Mouse (Mus musculus) layer of hippocampus, adult 18-20 months (tissue): ENCODE measurements around the gene Mrpl24. TPM values are rescaled to one million over a fixed set of nuclear protein-coding genes. Genes with fewer than 3 reads are reported as not detected.

Experiments used
- DNase-seq, 2 experiments: peaks; one replicate each; pipeline ENCODE4 v3.0.0; 2022; ENCODE audit warnings: low spot score in 2 of 2
- total RNA-seq, 2 experiments: library from RNA; stranded (reverse); gene quantifications; 2 replicates each; pipeline ENCODE4 v1.2.3; 2021

The Mrpl24 gene
- total RNA-seq, 2 experiments from 2014 or later = 52.3 to 55.2 TPM

DNA sequence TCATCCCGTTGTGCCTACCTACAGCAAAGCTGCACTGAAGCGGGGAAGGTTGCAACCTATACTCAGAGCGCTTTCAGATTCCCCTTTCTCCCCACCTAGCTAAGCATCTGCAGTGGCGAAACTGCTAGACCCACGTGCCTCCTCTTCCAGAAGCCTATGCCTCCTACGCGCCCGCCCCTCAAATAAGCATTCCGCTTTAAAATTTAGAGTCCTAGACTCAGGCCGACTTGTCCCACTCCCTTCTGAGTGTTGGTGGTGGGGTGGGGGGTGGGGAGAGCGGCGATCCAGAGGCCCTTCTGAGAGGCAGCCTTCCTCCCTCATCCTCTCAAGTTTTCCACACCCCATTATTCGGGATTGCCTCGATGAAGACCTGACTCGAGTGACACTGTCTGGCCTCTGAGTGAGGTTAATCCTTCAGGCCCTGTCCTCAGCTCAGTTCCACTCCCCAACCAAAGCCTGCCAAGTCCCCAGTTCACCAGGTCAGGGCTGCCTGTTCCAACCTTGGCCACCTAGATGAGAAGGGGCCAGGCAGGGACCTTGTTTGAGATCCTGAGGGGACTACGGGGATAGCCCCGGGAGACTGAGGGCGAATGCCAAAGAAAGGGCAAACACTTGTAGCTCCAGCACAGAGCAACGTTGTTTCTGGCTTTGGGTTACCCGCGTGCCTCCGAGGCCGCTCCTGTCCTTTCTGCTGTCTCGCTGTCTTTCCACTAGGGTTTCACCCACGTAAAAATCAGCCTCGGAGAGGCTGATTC is 27.9 kb downstream of the Mrpl24 start:
- no peak for DNase-seq

DNA sequence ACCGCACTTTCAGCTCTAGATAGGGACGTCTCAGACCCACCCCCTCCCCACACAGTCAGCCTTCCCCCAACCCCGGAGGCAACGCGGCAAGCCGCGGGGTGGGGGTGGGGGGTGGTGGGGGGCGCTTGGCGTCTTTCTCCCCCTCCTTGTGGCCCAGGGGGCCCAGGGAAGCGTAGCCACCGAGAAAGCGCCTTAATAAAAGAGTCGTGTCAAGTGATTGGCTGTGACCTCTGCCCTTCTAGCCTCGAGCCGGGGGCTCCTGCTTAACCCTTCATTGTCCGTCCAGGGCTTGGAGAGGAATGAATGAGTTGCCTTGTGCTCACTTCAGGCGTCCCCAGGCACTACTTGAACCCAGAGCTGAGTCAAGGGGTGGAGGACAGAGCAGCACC is 28.5 kb downstream of the Mrpl24 start:
- no peak for DNase-seq

- DNase-seq = no peak
These were observed 29.3 kb downstream of the Mrpl24 start, which contains the start of gene Crabp2 for GRCm38 (mm10) chr3:87948378-87949265. TSS of gene Crabp2 (plus strand) at chr3:87948666.

- DNase-seq = no peak
These were observed 30.1 kb downstream of the Mrpl24 start for GRCm38 (mm10) chr3:87949266-87949954.

DNA sequence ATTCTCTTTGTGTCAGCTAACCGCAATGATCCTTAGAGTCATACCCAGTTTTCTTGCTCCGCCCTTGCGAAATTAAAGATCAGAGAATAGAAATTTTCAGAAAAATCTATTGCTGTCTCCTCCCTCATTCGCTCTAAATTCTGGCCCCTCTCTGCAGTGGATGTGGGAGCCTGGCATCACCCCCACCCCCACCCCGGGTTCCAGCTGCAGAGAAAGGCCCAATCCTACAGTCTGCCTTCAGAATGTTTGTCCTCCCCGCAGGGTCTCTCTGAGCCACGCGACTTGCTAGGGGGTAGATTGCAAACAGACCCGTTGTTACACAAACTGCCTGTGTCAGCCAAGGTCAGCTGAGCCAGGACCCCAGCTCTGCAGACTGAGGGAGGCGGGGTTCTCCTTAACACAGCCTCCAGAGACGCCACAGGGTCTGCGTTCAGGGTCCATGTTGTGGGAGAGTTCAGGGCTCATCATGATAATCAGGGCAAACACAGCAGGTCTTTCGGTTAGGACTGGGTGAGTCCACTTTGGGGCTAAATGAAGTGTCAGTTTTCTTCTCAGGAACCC is 30.7 kb downstream of the Mrpl24 start:
- DNase-seq = no peak

GRCm38 (mm10) chr3:87951946-87952345 is 32.6 kb downstream of the Mrpl24 start:
- no peak for DNase-seq

GRCm38 (mm10) chr3:87952440-87952839 is 33.1 kb downstream of the Mrpl24 start:
- no peak for DNase-seq

GRCm38 (mm10) chr3:87958056-87958455 is 38.8 kb downstream of the Mrpl24 start:
- no peak for DNase-seq

GRCm38 (mm10) chr3:87958476-87958875 is 39.2 kb downstream of the Mrpl24 start:
- DNase-seq = no peak

- no peak for DNase-seq
These were observed 39.7 kb downstream of the Mrpl24 start for GRCm38 (mm10) chr3:87958967-87959366.

- DNase-seq = no peak
These were observed 40.1 kb downstream of the Mrpl24 start for GRCm38 (mm10) chr3:87959371-87959770.

- no peak for DNase-seq
These were observed 40.9 kb downstream of the Mrpl24 start for GRCm38 (mm10) chr3:87960191-87960585.

DNA sequence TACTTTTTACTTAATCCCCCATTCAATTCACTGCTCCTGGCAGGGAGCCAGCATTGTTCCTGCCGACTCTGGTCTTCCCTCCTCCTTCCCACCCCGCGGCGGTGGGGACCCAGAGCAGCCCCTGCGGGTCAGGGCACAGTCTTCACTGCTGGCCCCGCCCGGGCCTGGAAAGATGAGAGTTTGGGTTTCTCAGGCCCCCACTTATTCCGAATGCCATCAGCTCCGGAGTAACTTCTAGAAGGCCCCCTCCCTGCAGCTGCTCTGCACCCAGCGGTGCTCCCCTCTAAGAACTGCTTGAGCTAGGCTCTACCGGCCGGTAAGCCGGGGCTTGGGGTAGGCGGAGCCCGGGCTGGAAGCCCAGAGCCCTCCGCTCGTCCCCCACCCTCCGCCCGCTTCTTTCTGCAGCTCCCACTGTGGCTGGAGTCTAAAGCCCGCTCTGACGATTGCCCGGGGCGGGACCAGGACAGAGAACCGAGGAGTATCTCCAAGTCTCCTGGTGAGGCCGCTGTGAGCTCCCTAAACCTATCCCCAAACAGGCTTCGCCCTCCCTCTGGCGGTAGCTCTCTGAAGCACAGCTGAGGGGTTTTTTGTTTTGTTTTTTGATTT is 41.4 kb downstream of the Mrpl24 start:
- DNase-seq = peak; percentile 55 to 82

DNA sequence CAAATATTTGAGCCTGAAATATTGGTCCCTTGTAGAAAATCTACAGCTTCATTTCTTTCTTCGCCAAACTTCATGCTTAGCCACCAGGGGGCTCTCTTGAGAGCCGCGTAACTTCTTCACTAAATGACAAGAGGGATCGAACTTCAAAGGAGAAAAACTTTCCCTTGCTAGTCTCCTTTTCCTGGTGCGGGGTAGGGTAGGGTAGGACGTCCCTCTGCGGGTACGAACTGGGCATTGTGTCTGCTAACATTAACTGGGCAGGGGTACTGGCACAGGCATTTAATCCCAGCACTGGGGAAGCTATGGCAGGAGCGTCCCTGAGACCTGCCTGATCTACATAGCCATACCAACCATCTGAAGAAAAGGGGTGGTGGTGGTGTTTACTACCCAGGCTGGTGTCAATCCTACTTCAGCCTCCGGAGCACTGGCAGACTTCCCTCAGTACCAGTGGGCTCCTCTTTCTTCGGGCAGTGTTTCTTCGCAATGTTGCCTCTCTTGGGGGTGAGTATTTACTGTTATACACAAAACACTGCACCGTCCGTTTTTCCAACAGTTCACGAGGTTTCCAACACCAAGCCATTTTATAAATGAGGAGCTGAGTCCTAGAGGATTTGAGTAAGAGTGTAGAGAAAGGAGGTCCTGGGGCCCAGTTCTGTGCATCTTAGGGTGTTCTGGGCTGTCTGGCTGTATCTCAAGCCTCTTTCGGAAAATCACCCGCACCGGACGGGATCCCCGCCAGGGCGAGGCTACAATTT is 51.1 kb downstream of the Mrpl24 start:
- DNase-seq = peak in 1 of 2 experiments; percentile 71

DNA sequence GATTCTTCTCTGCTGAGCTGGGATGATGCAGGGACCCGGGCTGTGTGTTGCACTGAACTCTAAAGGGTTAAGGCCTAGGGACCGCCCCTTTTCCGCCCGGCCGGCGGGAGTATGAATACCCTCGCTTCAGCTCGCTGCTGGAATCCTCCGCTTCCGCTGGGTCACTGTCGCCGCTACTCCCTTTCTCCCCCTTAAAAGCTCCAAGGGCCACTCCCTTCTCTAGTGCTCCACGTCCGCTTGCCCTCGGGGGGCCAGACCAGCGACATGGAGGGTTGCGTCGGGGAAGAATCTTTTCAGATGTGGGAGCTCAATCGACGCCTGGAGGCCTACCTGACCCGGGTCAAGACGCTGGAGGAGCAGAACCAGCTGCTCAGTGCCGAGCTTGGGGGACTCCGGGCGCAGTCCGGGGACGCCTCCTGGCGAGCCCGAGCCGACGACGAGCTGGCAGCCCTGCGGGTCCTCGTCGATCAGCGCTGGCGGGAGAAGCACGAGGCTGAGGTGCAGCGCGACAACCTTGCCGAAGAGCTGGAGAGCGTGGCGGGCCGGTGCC is 51.7 kb downstream of the Mrpl24 start, which contains the start of gene Nes:
Gene Nes (plus strand): TSS at position 140 of the 550 bp plus-strand sequence.
- no peak for DNase-seq

DNA sequence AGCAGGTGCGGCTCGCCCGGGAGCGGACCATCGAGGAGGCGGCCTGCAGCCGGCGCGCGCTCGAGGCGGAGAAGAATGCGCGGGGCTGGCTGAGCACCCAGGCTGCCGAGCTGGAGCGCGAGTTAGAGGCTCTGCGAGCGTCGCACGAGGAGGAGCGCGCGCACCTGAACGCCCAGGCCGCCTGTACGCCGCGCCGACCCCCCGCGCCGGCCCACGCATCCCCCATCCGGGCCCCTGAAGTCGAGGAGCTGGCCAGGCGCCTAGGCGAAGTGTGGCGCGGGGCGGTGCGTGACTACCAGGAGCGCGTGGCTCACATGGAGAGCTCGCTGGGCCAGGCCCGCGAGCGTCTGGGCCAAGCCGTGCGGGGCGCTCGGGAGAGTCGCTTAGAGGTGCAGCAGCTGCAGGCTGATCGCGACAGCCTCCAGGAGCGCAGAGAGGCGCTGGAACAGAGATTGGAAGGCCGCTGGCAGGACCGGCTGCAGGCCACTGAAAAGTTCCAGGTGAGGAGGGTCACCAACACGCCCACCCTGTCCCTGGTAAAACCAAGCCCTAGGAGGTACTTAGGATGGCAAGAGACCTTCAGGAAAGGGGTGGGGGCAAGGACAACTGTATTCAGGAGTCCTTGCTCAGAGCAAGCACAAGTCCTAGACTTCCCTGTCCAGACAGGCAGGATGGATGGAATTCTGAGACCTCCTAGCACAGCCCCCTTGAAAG is 52.3 kb downstream of the Mrpl24 start:
- no peak for DNase-seq

DNA sequence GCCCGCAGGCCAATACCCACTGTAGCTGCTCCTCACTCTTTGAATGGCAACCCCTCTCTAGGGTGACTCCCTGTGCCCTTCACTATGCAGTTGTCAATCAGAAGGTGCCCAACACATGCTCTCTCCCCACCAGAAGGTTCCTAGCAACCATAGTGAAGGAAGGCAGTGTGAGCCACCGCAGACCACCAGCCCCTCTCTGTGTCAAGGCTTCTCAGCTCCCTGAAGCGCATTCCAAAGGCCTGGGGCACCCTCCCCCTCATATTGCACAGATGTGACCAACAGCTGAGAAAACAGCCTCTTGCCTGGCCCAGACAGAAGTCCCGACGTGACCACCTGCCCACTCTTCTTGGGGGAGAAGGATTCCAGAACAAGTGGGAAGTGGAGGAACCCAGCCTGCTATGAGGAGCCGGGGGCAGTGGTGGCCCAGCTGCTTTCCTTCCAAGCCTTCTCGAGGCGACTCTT is 52.9 kb downstream of the Mrpl24 start:
- no peak for DNase-seq

DNA sequence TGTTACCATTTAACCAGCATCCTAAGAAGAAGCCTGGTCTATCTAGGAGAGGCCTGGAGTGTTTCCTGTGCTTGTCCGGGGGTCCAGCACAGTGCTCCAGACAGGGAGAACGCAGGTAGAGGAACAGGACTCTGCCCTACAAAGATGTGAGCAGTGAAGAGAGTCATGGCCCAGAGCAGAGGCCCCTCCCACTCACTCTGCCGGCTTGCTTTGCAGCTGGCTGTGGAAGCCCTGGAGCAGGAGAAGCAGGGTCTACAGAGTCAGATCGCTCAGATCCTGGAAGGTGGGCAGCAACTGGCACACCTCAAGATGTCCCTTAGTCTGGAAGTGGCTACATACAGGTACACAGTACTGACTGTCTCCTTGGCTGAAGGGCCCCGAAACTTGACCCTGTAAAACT is 53.5 kb downstream of the Mrpl24 start:
- no peak for DNase-seq
